Mouse (Mus musculus) hindlimb bud, embryonic 11.5 days (tissue): ENCODE data around the gene Spint2.

Source experiments
- DNase-seq: peaks from one replicate; pipeline ENCODE4 v3.0.0-alpha.2; 2012; ENCODE audit warnings: low read depth, low spot score; ENCODE audit errors: extremely low spot score

The Spint2 gene

DNA sequence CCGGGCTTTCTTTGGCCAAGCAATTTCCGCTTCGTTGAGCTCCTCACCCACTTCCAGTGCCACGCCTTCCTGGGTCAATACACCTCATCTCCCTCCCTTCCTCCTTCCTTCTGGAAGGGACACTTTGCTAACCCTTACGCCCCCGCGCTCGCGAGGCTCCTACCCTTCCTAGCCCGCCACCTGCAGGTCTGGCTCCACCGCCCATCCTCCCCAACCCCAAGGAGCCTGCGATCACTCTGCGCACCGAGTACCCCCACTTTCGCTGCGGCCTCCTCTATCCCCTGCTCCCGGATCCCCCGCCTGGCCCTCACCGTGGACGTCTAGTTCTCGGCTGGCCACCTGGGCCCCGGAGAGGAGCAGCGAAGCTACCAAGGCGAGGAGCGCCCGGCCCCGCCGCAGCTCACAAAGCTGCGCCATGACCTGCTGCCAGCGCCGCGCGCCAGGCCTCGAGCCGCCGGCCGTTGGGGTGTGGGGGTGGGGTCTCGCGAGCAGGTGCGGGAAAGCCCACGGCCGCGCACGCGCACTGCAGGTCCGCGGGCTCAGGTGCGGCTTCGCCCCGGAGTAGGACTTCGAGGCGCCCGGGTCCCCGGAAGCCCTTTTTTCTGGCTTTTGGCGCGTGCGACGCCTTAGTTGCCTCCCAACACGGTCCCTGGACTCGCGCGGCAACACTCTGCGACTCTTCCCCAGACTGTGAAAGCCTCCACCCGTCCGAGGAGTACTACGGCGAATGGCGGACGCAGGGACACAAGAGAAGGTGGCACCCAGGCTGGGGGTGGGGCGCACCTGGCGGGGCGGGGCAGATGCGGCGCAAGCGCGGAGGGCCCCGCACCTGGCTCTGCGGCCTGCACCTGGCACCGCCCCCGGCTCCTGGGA is at the start of gene Spint2:
Gene Spint2 (minus strand): TSS at position 712 of the 873 bp plus-strand sequence.
- DNase-seq: no peak

DNA sequence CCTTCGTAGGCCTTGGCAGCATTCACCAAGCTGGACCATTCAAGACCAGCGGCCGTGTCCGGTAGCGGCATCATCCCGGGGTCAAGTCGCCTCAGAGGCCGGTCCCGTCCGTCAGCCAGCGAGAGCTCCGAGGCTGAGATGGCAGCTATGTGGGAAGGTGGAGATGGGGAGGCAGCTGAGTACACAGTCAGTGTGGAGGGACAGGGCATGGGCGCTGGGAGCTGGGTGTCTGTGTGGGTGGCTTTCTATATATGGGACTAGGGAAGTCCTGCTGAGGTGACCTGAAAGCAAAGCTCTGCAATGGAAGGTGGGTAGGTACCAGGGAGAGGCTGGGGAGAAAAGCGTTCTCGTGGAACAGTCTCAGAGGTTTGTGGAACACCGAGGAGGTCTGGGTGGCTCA is 47.3 kb upstream of the Spint2 start:
- DNase-seq: no peak

DNA sequence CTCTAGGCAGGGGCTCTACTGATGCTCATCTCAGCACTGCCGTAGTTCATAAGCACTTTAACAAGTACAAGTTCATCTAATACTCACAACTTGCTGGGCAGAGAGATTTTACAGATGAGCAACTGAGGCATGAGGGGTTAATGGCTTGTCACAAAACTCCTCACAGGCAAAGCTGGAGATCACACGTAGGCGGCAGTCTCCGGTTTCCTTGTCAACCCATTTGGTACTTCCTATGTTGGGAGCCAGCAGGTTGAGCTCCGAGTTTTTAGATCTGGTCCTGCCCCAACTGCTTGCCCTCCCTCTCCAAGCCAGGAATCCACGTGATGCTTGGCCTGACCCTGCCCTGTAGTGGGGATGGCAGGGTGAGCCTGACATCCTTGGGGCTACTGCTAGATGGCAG is 45.4 kb upstream of the Spint2 start:
- no peak for DNase-seq

DNA sequence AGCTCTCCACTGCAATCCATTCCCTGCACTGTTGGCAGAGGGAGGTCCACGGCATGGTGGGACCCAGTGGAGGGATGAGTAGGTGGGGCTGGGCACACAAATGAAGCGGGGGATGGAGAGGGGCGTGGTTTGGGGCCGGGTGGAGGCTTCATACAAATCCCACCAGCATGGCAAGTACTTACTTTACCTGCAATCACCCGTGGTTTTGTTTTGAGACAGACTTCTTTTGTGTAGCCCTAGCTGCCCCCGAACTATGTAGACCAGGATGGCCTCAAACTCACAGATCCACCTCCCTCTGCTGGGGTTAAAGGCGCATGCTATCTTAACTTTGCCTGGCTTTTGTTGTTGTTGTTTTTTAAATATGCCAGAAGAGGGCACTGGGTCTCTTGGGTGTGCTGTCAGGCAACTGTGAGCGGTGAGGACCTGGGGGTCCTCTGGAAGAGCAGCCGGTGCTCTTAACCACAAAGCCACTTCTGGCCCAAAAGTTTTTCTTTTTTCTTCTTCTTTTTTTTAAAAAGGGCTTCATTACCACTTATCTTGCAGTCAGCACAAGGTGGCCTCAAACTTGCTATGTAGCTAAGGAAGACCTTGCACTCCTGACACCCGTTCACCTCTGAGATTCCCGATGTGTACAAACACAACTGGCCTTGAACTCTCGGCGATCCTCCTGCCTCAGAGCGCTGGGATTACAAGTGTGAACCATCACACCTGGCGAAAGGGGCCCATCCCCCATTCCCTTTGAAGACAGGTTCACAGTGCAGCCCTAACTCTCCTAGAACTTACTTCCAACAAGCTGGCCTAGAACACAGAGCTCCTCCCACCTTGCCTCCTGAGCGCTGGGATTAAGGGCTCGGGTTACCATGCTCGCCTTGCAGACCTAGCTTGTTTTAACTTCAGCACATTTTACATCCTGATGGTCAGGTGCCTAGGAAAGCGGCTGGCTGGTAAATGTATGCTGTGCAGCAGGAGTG is 37.9 kb upstream of the Spint2 start:
- DNase-seq: no peak

DNA sequence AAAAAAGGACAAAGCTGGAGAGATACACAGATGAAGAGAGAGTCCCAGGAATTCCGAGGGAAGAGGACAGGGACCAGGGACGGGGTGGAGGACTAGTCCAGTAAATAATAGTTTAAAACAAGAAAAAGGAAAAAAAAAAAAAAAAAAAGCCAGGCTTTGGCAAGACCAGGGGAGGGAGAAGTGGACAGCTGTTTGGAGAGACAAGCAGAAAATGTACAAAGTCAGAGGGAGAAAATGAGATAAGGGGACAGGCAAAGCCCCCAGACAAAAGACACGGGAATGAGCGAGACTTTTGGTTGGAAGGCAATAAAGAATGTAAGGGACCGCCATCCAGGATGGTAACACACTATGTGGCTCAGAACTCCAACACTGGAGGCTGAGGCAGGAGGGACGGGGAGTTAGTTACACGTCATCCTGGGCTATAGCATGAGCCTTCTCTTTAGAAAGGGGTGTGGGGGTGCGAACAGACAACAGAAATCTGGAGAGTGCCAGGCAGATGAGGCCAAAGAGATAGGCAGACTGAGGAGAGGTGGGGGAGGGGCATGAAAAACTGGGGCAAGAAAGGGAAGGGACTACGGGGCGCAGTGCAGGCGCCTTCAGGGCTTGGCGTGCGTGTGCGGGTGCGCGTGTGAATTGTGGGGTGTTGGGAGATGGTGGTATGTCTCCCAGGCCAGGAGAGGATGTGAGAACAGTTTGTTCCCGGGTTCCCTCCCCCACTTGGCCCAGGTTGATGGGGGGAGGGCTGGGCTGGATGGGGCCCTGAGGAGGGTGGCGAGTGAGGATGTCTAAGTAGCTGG is 36.6 kb upstream of the Spint2 start:
- no peak for DNase-seq

DNA sequence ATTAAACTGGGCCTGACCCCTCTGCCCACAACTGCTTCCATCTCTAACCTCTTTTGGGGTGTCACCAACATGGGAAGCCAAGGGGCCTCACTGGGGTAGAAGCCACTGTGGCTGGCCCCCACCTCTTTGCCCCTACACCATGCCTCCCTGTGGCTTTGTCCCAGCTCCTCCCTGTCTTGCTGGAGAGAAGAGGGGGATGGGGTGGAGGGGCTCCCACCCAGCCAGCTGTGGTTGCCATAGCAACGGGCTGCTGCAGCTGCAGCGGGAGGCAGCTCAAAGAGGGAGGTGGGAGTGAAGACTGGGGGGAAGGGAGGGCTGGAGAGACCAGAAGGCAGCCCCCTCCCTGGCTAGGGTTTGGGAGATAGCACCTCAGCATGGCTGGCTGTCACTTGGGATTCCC is 35.8 kb upstream of the Spint2 start:
- DNase-seq: peak; percentile 64

DNA sequence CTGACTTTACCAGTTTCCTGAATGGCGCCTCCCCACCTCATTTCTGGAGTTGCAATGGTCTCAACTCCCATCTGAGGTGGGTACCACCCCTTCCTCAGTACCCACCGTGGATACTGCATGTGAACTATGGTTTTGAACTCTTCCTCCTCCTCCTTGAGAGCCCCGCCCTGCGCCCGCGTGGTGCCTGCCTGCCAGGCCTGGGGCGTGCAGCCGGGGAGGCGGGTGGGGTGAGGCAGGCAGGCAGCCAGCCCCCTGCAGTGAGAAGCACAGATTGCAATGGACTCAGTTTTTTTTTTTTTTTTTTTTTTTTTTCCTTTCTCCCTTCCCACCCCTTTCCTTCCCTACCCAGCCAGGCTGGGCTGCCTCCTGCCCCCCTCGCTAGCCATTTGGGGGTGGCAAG is 35.3 kb upstream of the Spint2 start:
- DNase-seq: no peak

DNA sequence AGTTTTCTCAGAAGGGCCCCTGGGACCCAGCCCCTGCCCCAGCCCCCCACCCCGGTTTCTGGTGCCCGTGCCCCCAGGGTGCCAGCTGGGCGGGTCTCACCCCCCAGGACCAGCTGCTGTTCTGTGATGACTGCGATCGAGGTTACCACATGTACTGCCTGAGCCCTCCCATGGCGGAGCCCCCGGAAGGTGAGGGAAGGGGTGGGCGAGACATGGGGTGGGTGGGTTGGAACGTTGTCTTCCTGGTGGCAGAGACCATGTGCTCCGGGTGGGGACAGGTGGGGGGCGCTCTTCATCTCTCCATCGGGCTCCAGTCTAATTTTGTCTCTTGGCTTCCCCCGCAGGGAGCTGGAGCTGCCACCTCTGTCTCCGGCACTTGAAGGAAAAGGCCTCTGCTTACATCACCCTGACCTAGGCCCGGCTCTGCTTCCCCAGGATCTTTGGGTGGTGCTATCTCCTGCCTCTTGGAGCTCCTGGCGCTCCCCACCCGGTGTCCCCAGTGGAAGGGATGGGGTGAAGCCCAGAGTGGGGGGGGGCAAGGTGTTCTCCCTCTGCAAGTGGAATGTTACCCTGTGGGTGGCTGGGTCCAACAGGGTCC is 34.5 kb upstream of the Spint2 start:
- no peak for DNase-seq

DNA sequence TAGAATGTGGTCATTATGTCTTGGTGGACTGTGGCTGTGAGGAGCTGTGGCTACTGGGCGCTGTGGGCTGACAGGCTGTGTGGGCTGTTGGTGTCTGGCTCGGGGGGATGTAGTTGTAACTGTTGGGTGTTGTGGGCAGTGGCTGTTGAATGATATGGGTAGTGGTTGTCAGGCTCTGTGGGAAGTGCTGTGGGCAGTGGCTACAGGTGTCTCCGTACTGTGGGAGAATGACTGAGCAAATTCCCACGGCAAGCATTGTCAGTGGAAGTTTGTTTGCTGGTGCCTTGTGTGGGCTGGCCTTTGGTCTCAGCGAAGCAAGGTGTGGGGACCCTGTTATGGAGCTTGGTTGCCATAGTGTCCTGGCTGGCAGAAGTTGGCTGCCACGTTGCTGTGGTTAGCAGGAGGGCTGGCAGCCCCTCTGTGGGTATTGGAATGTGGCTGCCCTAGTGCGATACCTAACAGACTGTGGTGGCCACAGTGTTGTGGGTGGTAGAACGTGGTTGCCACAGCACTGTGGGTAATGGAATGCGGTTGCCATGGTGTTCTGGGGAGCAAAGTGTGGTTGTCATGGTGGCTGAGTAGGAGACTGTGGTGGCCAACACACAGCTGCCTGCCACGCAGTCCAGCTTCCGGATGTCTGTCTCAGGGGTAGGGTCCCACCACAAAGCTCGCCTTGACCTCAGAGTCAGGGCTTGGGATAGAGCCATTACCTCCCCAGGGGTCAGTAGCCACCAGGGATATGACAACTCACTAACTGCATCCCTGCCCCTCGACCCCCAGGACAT is 33.3 kb upstream of the Spint2 start:
- DNase-seq: no peak

DNA sequence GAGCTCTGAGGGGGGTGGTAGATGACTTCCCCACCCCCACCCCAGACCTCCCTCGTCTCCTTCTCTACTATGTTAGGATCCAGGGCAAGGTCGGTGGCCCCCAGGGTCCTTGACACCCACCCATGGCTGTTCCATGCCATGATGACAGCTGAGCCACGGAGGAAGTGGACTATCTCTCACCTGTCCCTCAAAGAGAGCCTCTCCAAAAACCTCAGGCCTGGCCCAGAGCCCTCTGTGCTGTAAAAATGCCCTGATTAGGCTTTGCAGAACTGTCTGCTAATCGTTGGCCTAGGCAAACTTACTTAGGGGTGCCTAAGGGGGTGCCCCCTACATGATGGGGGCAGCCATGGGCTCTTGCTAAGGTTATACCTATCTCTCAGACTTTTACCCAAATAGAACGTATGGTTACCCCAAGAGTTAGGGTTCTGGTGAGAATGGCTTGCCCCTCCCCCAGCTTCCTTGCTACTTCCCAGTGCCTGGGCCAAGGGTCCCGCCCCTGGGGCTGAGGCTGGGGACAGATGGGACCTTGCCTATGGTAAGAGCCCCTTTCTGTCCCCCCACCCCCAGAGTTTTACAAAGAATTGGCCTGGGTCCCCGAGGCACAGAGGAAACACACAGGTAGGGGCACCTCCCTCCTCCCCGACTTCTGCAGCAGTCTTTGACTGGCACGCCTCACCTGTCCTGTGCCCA is 32.0 kb upstream of the Spint2 start:
- DNase-seq: no peak

DNA sequence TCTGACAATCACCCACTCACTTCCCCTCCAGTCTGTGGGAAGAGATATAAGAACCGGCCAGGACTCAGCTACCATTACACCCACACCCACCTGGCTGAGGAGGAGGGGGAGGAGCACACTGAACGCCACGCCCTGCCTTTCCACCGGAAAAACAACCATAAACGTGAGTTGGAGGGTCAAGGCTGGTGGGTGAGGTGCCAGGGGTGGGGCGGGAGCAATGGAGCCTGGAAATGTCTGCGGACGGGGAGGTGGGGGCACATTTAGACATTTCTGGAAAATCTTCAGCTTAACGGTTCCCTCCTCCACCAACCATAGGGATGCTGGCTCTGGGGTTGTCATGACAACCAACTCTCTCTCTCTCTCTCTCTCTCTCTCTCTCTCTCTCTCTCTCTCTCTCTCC is 31.3 kb upstream of the Spint2 start:
- no peak for DNase-seq

DNA sequence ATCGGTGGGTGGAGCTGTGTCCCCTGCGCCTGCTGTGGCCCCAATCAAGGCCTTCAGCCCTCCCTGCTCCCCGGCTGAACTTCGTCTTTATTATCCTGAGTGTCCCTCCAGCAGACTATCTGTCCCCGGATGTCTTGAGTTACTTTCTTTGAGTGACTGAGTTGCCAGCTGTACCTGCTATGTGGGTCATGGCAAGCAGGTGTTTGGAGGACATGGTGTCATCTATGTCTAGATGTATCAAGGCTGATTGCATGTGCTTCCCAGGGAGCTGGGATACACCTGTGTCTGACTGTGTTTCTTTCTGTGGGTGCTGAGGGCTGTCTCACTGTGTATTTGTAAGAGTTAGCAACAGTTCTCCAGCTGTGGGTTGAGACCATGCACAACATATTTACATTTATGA is 28.0 kb upstream of the Spint2 start:
- no peak for DNase-seq

DNA sequence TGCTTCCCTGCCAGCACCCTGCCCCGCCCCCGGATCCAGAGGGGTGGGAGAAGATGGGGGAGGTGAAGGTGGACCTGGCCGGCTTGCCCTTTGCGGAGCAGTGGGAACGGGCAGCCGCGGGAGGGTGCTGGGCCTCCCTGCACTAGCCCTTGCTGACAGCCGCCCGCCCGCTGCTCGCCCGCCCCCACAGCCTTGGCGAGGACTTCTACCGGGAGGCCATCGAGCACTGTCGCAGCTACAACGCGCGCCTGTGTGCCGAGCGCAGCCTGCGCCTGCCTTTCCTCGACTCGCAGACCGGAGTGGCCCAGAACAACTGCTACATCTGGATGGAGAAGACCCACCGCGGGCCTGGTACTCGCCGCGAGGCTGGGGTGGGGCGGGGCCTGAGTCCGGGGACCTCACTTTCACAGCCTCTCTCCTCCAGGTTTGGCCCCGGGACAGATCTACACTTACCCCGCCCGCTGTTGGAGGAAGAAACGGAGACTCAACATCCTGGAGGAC is 27.6 kb upstream of the Spint2 start:
- DNase-seq: no peak

DNA sequence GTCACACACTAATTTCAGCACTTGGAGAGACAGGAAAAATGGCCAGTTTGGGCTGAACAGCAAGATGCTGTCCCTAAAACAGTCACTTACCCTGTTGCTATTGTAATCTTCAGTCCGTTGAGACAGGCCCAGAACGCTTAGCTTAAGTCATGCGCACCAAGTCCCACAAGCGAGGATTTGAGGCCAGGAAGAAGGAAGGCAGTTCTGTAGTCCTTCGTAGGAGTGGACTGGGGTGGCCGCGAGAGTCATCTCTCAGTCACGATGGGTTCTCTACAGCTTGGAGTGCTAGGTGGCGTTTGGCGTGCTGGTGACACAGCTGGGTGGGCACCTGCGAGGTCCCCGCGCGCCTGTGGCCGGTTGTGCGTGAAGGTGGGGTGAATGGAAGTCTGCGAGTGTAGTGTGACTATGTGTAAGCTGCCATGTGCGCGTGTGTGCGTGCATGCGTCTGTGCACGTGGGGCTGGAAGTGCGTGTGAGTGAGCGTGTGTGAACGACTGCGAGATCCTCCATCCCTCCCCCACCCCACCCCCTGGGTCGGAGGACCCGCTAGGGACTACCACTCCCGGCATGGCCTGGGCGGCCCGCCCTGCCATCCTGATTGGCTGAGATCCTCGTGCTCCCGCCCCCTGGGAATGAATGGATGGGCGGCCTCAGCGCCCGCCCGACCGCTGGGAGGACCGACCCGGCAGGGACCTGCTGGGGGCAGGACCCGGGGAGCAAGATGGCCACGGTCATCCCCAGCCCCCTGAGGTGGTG is 25.8 kb upstream of the Spint2 start:
- DNase-seq: peak; percentile 41

DNA sequence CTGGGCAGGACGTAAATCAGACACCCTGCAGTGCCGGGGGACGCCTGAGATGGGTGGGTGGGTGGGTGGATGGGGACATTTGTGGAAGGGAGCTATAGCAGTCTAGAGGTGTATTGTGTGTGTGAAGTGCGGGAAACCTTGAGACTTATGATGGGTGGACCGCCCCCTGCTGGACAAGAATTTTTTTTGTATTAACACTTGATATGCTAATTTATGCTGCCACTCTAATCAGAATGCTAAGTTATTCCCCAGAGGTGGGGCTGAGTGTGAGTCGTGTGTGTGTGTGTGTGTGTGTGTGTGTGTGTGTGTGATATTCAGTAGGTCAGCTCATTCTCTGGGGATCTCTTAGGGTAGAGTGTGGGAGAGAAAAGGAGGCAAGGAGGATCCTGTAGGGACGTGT is 24.9 kb upstream of the Spint2 start:
- no peak for DNase-seq

DNA sequence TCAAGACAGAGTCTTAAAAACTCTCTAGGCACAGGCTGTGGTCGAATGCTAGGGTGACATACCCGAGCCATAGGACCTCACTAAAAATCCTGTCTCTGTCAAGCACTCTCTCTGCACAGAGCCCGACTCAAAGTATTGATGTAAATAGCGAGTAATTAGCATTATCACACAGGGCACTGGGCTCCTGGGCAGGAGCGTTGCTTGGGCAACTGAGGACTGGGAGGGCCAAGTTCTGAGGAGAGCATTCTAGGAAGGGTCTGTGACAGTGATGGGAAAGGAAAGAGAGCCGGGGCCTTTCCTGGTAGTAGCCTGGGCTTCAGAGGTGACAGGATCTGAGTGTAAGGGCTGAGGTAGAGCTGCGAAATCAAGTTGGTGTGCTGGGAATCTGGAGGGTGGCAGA is 24.4 kb upstream of the Spint2 start:
- no peak for DNase-seq

DNA sequence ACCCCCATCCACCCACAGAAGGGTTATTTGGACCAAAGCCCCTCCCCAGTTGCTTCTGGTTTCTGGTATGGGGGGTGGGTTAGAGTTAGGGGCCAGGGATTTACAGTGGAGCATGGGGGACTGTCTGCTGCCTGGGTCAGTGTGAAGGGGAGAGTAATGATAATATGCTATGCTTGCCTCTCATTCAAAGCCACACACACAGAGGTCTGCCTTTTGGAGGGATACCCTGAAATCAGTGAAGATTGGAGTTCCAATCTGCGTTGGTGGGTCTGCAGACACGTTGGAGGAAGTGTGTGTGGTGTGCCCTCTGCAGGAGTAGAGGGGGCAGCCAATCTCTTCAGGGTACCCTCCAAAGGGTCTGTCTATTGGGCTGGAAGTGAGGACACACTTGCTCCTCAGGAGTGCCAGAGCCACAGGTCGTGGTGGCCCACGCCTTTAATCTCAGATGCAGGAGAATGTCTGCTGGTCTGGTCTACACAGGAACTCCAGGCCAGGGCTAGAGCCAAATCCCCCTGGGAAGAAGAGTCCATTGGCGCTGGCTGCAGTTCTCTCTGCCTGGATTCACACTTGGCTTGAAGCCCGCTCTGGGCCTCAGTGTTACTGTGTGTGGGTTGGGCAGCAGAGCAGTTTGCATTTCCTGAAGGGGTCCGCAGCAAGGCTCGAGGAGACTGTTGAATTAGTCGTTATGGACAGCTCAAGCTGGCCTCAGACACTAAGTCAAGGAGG is 23.7 kb upstream of the Spint2 start:
- DNase-seq: no peak
